Mouse (Mus musculus): Measurements from ENCODE around the gene D3Ertd254e. TPM values are rescaled to one million over a fixed set of nuclear protein-coding genes. Genes with fewer than 3 reads are reported as not detected.
A peak's percentile ranks its signal among the peaks of the same experiment; 100 is the strongest.
"Not testable (repeated sequence)": the region's sequence is repeated elsewhere in the genome, so short reads cannot be mapped to it uniquely, and the experiment has no call there.

D3Ertd254e gene
- polyA plus RNA-seq (2014; fragmentation: Nextera tagmentation; extraction: Ambion mirVana): 4.7 and 4.8 TPM in 2 replicates

DNA sequence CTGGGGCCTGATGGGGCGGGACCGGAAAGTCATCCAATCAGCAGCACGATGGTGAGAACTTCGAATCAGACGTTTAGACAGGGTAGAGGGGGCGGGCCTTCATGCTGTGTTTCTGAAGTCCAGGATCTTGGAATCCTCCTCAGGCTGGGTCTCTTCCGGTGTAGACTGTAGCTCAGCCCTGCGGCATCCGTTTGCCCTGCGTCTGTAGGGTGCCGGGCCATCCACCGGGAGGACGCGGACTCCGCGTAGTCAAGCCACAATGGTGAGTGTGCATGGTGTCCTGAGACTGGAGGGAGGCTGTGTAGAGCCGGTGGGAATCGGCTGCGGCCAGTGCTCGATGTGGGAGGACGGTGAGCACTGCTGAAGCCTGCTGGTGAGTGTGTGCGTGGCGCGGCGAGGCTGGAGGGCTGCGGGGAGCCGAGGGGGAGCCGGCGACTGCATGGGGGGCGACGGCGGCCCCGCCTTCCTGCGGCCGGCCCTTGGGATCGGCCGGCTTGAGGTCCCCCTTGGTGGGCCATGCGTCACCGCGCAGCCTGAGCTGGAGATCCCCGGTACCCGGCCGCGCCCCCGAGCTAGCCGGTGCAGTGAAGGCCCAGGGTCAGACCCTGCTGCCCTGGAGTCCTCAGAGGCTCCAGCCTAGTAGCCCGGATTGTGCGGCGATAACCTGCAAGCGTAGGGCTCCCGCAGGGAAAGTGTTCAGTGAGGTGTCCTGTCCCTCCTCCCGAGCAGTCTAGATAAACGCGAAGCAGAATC lies at the start of gene D3Ertd254e:
D3Ertd254e (plus strand) TSS at position 84 of the 753 bp plus-strand sequence.
- Histone ChIP-seq H3K9ac (ENCODE audit: low read length) (peak within 1 kb of the TSS; percentile 93), H3K4me1 (ENCODE audit: control insufficient read depth in 2 of 2, insufficient read depth in 2 of 2, low read length in 2 of 2) (peaks cover 7 to 28% of the 10 kb centered on the region in 2 experiments), H3K4me2 (ENCODE audit: low read length) (peak within 1 kb of the TSS; percentile 83), H3K27ac (replicated peaks in 1 of 2; ENCODE audit: control insufficient read depth in 1 of 2, insufficient read depth in 1 of 2, low read depth in 2 of 2, low read length in 2 of 2) (peak within 1 kb of the TSS; percentile 77 to 90), H3K36me3 (ENCODE audit: control insufficient read depth, insufficient read depth, low read length) (no peaks in the 10 kb centered on the region), H3K27me3 (ENCODE audit: control insufficient read depth, insufficient read depth, low read length) (no peaks in the 10 kb centered on the region), H3K9me3 (ENCODE audit: control insufficient read depth, low read length) (no peaks in the 10 kb centered on the region), H3K4me3 (ENCODE audit: control insufficient read depth in 1 of 2, insufficient read depth in 1 of 2, low read depth in 1 of 2, low read length in 2 of 2) (peak within 1 kb of the TSS; percentile 83 to 87)
- WGBS: under 1% methylated on average over 49 of the region's 54 CpGs
- peak; percentile 97 for ATAC-seq (ENCODE audit: insufficient number of reproducible peaks, insufficient read depth, low FRiP score, low read depth)

DNA sequence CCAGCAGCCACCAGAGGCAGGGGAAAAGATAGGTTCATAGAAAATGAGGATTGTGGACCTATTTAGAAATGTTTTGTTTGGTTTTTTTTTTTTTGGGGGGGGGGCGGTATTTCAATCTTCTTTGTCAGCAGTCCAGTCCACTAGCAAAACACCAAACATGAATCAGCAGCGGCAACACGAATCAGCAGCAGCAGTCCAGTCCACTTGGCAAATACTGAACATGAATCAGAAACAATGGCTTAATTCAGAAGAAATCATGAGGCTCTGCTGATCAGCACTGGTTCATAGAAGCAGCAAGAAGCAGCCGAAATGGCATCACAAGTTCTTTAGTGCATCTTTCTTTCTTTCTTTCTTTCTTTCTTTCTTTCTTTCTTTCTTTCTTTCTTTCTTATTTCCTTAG lies 34.7 kb upstream of the D3Ertd254e start:
- no peak for ATAC-seq (ENCODE audit: insufficient number of reproducible peaks, insufficient read depth, low FRiP score, low read depth)
- no peaks in the 10 kb centered on the region for H3K27me3 ChIP-seq (ENCODE audit: control insufficient read depth, insufficient read depth, low read length)
- no peak overlapping the region for H3K4me2 ChIP-seq (ENCODE audit: low read length)
- H3K9me3 ChIP-seq (ENCODE audit: control insufficient read depth, low read length): no peaks in the 10 kb centered on the region
- H3K9ac ChIP-seq (ENCODE audit: low read length): no peak overlapping the region
- 79% methylated on average over 4 of the region's 4 CpGs for WGBS
- H3K4me1 ChIP-seq (ENCODE audit: control insufficient read depth in 2 of 2, insufficient read depth in 2 of 2, low read length in 2 of 2): no peaks in the 10 kb centered on the region
- H3K4me3 ChIP-seq (ENCODE audit: control insufficient read depth in 1 of 2, insufficient read depth in 1 of 2, low read depth in 1 of 2, low read length in 2 of 2): no peak overlapping the region
- H3K36me3 ChIP-seq (ENCODE audit: control insufficient read depth, insufficient read depth, low read length): no peaks in the 10 kb centered on the region
- H3K27ac ChIP-seq (replicated peaks in 1 of 2; ENCODE audit: control insufficient read depth in 1 of 2, insufficient read depth in 1 of 2, low read depth in 2 of 2, low read length in 2 of 2): no peak overlapping the region

DNA sequence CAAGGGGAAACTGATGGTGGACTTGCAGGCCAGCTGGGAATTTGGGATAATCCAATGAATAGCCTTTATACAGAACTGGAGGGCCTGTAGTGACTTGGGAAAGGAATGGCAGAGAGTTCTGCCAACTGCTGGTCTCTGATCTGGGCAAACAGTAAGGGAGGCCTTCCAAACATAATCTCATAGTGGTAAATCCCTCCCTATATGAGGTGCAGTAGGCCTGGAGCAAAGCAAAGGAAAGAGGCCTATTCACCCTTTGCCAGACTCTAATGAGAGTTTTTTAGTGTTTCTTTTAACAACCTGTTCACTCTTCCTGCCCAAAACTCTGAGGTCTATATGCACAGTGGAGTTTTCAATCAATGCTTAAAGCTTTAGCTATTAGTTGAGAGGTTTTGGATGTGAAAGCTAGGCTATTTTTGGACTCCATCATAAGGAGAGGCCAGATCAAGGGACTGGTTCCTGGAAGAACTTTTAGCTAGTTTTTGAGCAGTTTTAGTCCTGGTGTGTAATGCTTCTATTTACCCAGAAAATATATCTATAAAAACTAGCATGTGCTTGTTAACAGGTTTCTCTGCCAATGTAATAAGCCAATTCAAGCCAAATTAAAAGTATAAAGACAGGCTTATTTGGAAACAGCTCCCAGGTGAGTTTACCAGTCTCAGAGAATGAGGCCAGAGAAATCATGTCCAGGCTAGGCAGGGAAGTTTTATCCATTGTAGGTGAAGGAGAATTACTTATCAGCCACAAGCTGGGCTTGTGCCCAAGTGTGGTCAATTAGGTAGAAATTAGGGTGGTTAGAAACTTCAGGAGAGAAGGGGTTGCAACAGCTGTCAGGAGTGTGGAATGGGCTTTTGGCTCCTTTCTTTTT lies 30.9 kb upstream of the D3Ertd254e start:
- Histone ChIP-seq H3K27me3 (ENCODE audit: control insufficient read depth, insufficient read depth, low read length) (no peaks in the 10 kb centered on the region), H3K27ac (replicated peaks in 1 of 2; ENCODE audit: control insufficient read depth in 1 of 2, insufficient read depth in 1 of 2, low read depth in 2 of 2, low read length in 2 of 2) (no peak overlapping the region), H3K4me1 (ENCODE audit: control insufficient read depth in 2 of 2, insufficient read depth in 2 of 2, low read length in 2 of 2) (no peaks in the 10 kb centered on the region), H3K4me3 (ENCODE audit: control insufficient read depth in 1 of 2, insufficient read depth in 1 of 2, low read depth in 1 of 2, low read length in 2 of 2) (no peak overlapping the region), H3K9ac (ENCODE audit: low read length) (no peak overlapping the region), H3K4me2 (ENCODE audit: low read length) (no peak overlapping the region), H3K36me3 (ENCODE audit: control insufficient read depth, insufficient read depth, low read length) (no peaks in the 10 kb centered on the region), H3K9me3 (ENCODE audit: control insufficient read depth, low read length) (no peaks in the 10 kb centered on the region)
- no peak for ATAC-seq (ENCODE audit: insufficient number of reproducible peaks, insufficient read depth, low FRiP score, low read depth)

DNA sequence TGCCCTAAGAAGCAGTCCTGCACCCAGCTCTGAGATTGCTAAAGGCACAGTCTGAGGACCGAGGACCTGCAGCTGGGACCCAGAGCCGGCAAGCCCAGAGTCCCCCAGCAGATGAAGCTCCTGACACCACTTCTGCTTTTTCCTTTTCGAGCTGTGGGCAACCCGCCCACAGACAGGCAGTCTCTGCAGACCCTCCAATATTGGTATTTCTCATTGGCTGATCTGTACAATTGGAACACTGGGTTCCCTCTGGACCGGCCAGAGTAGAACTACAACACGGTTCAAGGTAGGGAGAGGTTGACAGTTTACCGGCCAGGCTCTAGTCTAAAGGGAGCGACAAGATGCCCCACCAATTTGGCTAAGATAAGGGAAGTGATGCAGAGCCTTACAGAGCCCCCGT lies 24.6 kb upstream of the D3Ertd254e start:
- ATAC-seq (ENCODE audit: insufficient number of reproducible peaks, insufficient read depth, low FRiP score, low read depth); H3K4me1 ChIP-seq (ENCODE audit: control insufficient read depth in 2 of 2, insufficient read depth in 2 of 2, low read length in 2 of 2); H3K9me3 ChIP-seq (ENCODE audit: control insufficient read depth, low read length); H3K9ac ChIP-seq (ENCODE audit: low read length); H3K4me3 ChIP-seq (ENCODE audit: control insufficient read depth in 1 of 2, insufficient read depth in 1 of 2, low read depth in 1 of 2, low read length in 2 of 2); H3K27ac ChIP-seq (replicated peaks in 1 of 2; ENCODE audit: control insufficient read depth in 1 of 2, insufficient read depth in 1 of 2, low read depth in 2 of 2, low read length in 2 of 2); H3K4me2 ChIP-seq (ENCODE audit: low read length); H3K27me3 ChIP-seq (ENCODE audit: control insufficient read depth, insufficient read depth, low read length); H3K36me3 ChIP-seq (ENCODE audit: control insufficient read depth, insufficient read depth, low read length): not testable (repeated sequence)
- 81% methylated on average over 9 of the region's 9 CpGs for WGBS

DNA sequence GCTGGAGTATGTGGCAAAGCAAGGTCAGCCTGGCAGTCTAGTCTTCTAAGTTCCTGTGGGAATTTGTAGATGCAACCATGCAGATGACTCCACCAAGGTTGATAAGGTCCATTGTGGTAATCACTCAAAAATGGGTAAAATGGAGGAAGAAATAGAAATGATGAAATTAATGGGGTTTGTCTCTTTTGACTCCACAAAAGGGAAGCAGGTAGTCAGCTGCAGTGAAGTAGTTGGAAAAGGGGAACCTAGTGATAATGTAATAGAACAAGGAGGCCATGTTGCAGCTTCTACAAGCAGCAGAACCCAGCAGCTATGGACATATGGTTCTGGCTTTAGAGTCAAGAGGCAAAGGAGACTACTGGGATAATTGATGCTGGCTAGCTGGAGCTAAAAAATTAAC lies 14.7 kb upstream of the D3Ertd254e start:
- Histone ChIP-seq H3K9ac (ENCODE audit: low read length) (no peak overlapping the region), H3K4me1 (ENCODE audit: control insufficient read depth in 2 of 2, insufficient read depth in 2 of 2, low read length in 2 of 2) (no peaks in the 10 kb centered on the region), H3K4me3 (ENCODE audit: control insufficient read depth in 1 of 2, insufficient read depth in 1 of 2, low read depth in 1 of 2, low read length in 2 of 2) (no peak overlapping the region), H3K27ac (replicated peaks in 1 of 2; ENCODE audit: control insufficient read depth in 1 of 2, insufficient read depth in 1 of 2, low read depth in 2 of 2, low read length in 2 of 2) (no peak overlapping the region), H3K36me3 (ENCODE audit: control insufficient read depth, insufficient read depth, low read length) (no peaks in the 10 kb centered on the region), H3K9me3 (ENCODE audit: control insufficient read depth, low read length) (no peaks in the 10 kb centered on the region), H3K4me2 (ENCODE audit: low read length) (no peak overlapping the region), H3K27me3 (ENCODE audit: control insufficient read depth, insufficient read depth, low read length) (no peaks in the 10 kb centered on the region)
- ATAC-seq (ENCODE audit: insufficient number of reproducible peaks, insufficient read depth, low FRiP score, low read depth): no peak

DNA sequence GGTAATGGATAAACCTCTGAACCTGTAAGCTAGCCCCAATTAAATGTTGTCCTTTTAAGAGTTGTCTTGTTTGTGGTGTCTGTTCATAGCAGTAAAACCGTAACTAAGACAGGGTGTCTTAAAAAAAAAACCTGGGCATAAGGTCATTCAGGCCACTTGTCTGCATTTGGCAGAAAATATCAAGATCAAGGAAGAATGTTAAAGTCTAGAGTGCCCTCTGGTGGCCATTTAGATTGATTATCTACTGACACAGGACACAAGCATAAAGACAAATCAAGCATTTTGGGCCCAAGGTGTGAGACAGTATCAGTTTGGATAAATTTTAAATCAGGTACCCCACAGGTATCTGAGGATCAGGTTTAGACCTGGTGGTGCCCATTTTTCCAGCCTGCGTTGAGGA lies 13.3 kb upstream of the D3Ertd254e start:
- H3K27ac ChIP-seq (replicated peaks in 1 of 2; ENCODE audit: control insufficient read depth in 1 of 2, insufficient read depth in 1 of 2, low read depth in 2 of 2, low read length in 2 of 2): no peak overlapping the region
- H3K4me2 ChIP-seq (ENCODE audit: low read length): no peak overlapping the region
- no peaks in the 10 kb centered on the region for H3K27me3 ChIP-seq (ENCODE audit: control insufficient read depth, insufficient read depth, low read length)
- no peak overlapping the region for H3K4me3 ChIP-seq (ENCODE audit: control insufficient read depth in 1 of 2, insufficient read depth in 1 of 2, low read depth in 1 of 2, low read length in 2 of 2)
- H3K36me3 ChIP-seq (ENCODE audit: control insufficient read depth, insufficient read depth, low read length): no peaks in the 10 kb centered on the region
- no peak for ATAC-seq (ENCODE audit: insufficient number of reproducible peaks, insufficient read depth, low FRiP score, low read depth)
- no peaks in the 10 kb centered on the region for H3K4me1 ChIP-seq (ENCODE audit: control insufficient read depth in 2 of 2, insufficient read depth in 2 of 2, low read length in 2 of 2)
- WGBS: 45% methylated on average over 2 of the region's 2 CpGs
- H3K9me3 ChIP-seq (ENCODE audit: control insufficient read depth, low read length): no peaks in the 10 kb centered on the region
- no peak overlapping the region for H3K9ac ChIP-seq (ENCODE audit: low read length)

DNA sequence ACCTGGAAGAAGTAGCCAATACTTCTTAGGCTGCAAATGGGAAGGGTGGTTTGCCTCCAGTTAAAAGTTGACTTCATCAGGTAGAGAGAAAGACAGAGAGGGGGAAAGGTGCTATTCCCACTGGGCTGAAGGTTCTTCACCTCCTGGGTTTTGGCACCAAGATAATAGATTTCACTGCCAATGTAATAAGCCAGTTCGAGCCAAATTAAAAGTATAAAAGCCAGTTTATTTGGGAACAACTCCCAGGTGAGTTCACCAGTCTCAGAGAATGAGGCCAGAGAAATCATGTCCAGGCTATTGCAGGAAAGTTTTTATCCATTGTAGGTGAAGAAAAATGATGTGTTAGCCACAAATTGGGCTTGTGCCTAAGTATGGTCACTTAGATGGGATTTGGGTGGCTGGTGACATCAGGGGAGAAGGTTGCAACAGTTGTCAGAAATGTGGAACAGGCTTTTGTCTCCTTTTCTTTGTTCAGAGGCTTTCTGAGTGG lies 12.6 kb upstream of the D3Ertd254e start:
- Histone ChIP-seq H3K9me3 (ENCODE audit: control insufficient read depth, low read length) (no peaks in the 10 kb centered on the region), H3K9ac (ENCODE audit: low read length) (no peak overlapping the region), H3K27me3 (ENCODE audit: control insufficient read depth, insufficient read depth, low read length) (no peaks in the 10 kb centered on the region), H3K4me1 (ENCODE audit: control insufficient read depth in 2 of 2, insufficient read depth in 2 of 2, low read length in 2 of 2) (no peaks in the 10 kb centered on the region), H3K27ac (replicated peaks in 1 of 2; ENCODE audit: control insufficient read depth in 1 of 2, insufficient read depth in 1 of 2, low read depth in 2 of 2, low read length in 2 of 2) (no peak overlapping the region), H3K4me3 (ENCODE audit: control insufficient read depth in 1 of 2, insufficient read depth in 1 of 2, low read depth in 1 of 2, low read length in 2 of 2) (no peak overlapping the region), H3K4me2 (ENCODE audit: low read length) (no peak overlapping the region), H3K36me3 (ENCODE audit: control insufficient read depth, insufficient read depth, low read length) (no peaks in the 10 kb centered on the region)
- no peak for ATAC-seq (ENCODE audit: insufficient number of reproducible peaks, insufficient read depth, low FRiP score, low read depth)
- 71% methylated on average over 1 of the region's 1 CpGs for WGBS
